Comparison of ENCODE assay signal across 9 mouse cellular contexts in genomic region chr1:70128035-70128434, GRCm38 (mm10).
DNase-seq lines count a peak whose midpoint lies in the region; ATAC-seq and TF ChIP-seq lines count a peak whose summit lies in the region.
"Had no signal": no experiment of that assay in that cellular context is flagged by ENCODE, and none has a peak within 500 bp of the region (broad histone marks: within the 10 kb centered on the region; RNA-seq: fewer than 3 reads in every experiment).

No protein-coding gene starts in this region.

- H3K9me3 ChIP-seq in midbrain, embryonic 14.5 days (ENCODE audit: control insufficient read depth, low read length) = no peaks in the 10 kb centered on the region
- H3K9me3 ChIP-seq in midbrain, embryonic 13.5 days = no peaks in the 10 kb centered on the region
- no peaks in the 10 kb centered on the region for H3K9me3 ChIP-seq in liver, embryonic 14.5 days (ENCODE audit: control insufficient read depth, low read length)
- H3K9me3 ChIP-seq in forebrain, embryonic 16.5 days (ENCODE audit: control insufficient read depth, low read length) = no peaks in the 10 kb centered on the region
- H3K9me3 ChIP-seq: liver, embryonic 15.5 days had no signal

- no peaks in the 10 kb centered on the region for H3K36me3 ChIP-seq in heart, adult 2 months (ENCODE audit: control insufficient read depth, insufficient read depth, low read length)
- no peaks in the 10 kb centered on the region for H3K36me3 ChIP-seq in midbrain, embryonic 14.5 days (ENCODE audit: control insufficient read depth, insufficient read depth, low read length)
- H3K36me3 ChIP-seq in midbrain, embryonic 13.5 days = no peaks in the 10 kb centered on the region
- no peaks in the 10 kb centered on the region for H3K36me3 ChIP-seq in liver, embryonic 14.5 days (replicated peaks; ENCODE audit: control insufficient read depth, insufficient read depth, low read depth)
- no peaks in the 10 kb centered on the region for H3K36me3 ChIP-seq in forebrain, embryonic 16.5 days (ENCODE audit: control insufficient read depth, insufficient read depth)
- H3K36me3 ChIP-seq: liver, embryonic 15.5 days had no signal

- intact Hi-C loops in heart, adult 2 months (cut with DNase I) = no loop called here

- WGBS in heart, adult 2 months = 32% methylated on average over 2 of the region's 2 CpGs
- 69% methylated on average over 2 of the region's 2 CpGs for WGBS in midbrain, embryonic 14.5 days
- 66% methylated on average over 2 of the region's 2 CpGs for WGBS in midbrain, embryonic 13.5 days
- WGBS in liver, embryonic 14.5 days (ENCODE audit: insufficient replicate concordance) = 29% methylated on average over 2 of the region's 2 CpGs
- WGBS in forebrain, embryonic 16.5 days = 53% methylated on average over 2 of the region's 2 CpGs

- no peak for DNase-seq in heart, adult 2 months
- no peak for DNase-seq in heart, adult 8-10 months (ENCODE audit: low spot score)
- DNase-seq in midbrain, embryonic 14.5 days = peak; percentile 59
- DNase-seq in adrenal gland, postnatal 10 days = peak; percentile 44
- DNase-seq in liver, embryonic 14.5 days (ENCODE audit: low read depth in 3 of 3, low spot score in 3 of 3) = no peak

- H3K4me2 ChIP-seq in midbrain, embryonic 14.5 days (ENCODE audit: low read length) = no peak overlapping the region
- H3K4me2 ChIP-seq in midbrain, embryonic 13.5 days (replicated peaks) = no peak overlapping the region
- no peak overlapping the region for H3K4me2 ChIP-seq in liver, embryonic 14.5 days (ENCODE audit: low read depth)
- H3K4me2 ChIP-seq in forebrain, embryonic 16.5 days (ENCODE audit: low read length) = no peak overlapping the region
- H3K4me2 ChIP-seq: liver, embryonic 15.5 days had no signal

- H3K4me1 ChIP-seq in heart, adult 2 months (ENCODE audit: control insufficient read depth, insufficient read depth, low read length) = no peaks in the 10 kb centered on the region
- no peaks in the 10 kb centered on the region for H3K4me1 ChIP-seq in midbrain, embryonic 14.5 days (ENCODE audit: control insufficient read depth, insufficient read depth, low read length)
- H3K4me1 ChIP-seq in midbrain, embryonic 13.5 days (replicated peaks) = no peaks in the 10 kb centered on the region
- no peaks in the 10 kb centered on the region for H3K4me1 ChIP-seq in liver, embryonic 14.5 days (replicated peaks; ENCODE audit: control insufficient read depth in 2 of 2, insufficient read depth in 2 of 2, low read length in 1 of 2)
- H3K4me1 ChIP-seq in forebrain, embryonic 16.5 days (replicated peaks; ENCODE audit: control insufficient read depth, insufficient read depth, low read length) = no peaks in the 10 kb centered on the region
- H3K4me1 ChIP-seq: liver, embryonic 15.5 days had no signal

- no peak for TF ChIP-seq EP300 in heart, adult 2 months (IDR thresholded peaks at IDR 0.05; ENCODE audit: insufficient read depth, low read depth, low read length)
- TF ChIP-seq EP300 in liver, embryonic 14.5 days (IDR thresholded peaks at IDR 0.05; ENCODE audit: low read depth) = no peak

- no peak overlapping the region for H3K27ac ChIP-seq in heart, adult 2 months
- no peak overlapping the region for H3K27ac ChIP-seq in midbrain, embryonic 14.5 days (replicated peaks; ENCODE audit: low read depth, low read length)
- H3K27ac ChIP-seq in midbrain, embryonic 13.5 days = no peak overlapping the region
- no peak overlapping the region for H3K27ac ChIP-seq in liver, embryonic 14.5 days
- no peak overlapping the region for H3K27ac ChIP-seq in forebrain, embryonic 16.5 days (ENCODE audit: low read length)
- H3K27ac ChIP-seq: liver, embryonic 15.5 days had no signal

- TF ChIP-seq CTCF in heart, adult 2 months (IDR thresholded peaks at IDR 0.05) = peak; percentile 62
- peak; percentile 26; the same call in 1 of the 2 replicates for TF ChIP-seq CTCF in liver, embryonic 14.5 days (IDR thresholded peaks at IDR 0.05; ENCODE audit: low read depth)

- H3K4me3 ChIP-seq in heart, adult 2 months = no peak overlapping the region
- H3K4me3 ChIP-seq in midbrain, embryonic 14.5 days (replicated peaks; ENCODE audit: low read depth, low read length) = no peak overlapping the region
- no peak overlapping the region for H3K4me3 ChIP-seq in midbrain, embryonic 13.5 days (replicated peaks)
- no peak overlapping the region for H3K4me3 ChIP-seq in liver, embryonic 14.5 days (ENCODE audit: insufficient read depth in 1 of 2, low read depth in 2 of 2, low read length in 2 of 2)
- H3K4me3 ChIP-seq in forebrain, embryonic 16.5 days (replicated peaks; ENCODE audit: low read length) = no peak overlapping the region
- H3K4me3 ChIP-seq: liver, embryonic 15.5 days had no signal

- no peak for TF ChIP-seq POLR2A in heart, adult 2 months (IDR thresholded peaks at IDR 0.05; ENCODE audit: insufficient read depth, low read depth, low read length)

- H3K79me2 ChIP-seq in heart, adult 2 months (replicated peaks; ENCODE audit: control insufficient read depth, insufficient read depth, low read length) = no peaks in the 10 kb centered on the region

- H3K9ac ChIP-seq in heart, adult 2 months (ENCODE audit: low read depth, low read length) = no peak overlapping the region
- H3K9ac ChIP-seq in midbrain, embryonic 14.5 days (replicated peaks; ENCODE audit: low read length) = no peak overlapping the region
- no peak overlapping the region for H3K9ac ChIP-seq in midbrain, embryonic 13.5 days (replicated peaks)
- H3K9ac ChIP-seq in liver, embryonic 14.5 days (replicated peaks) = no peak overlapping the region
- no peak overlapping the region for H3K9ac ChIP-seq in forebrain, embryonic 16.5 days (replicated peaks; ENCODE audit: low read depth, low read length)
- H3K9ac ChIP-seq: liver, embryonic 15.5 days had no signal

- ATAC-seq in midbrain, embryonic 14.5 days (ENCODE audit: low FRiP score, low TSS enrichment) = no peak
- ATAC-seq in midbrain, embryonic 13.5 days = no peak
- ATAC-seq in liver, embryonic 14.5 days (ENCODE audit: insufficient read depth) = no peak
- no peak for ATAC-seq in activated CD4-positive, CD25-positive, alpha-beta regulatory T cell, adult 4 months
- no peak for ATAC-seq in forebrain, embryonic 16.5 days

- H3K27me3 ChIP-seq in heart, adult 2 months (ENCODE audit: control insufficient read depth, insufficient read depth, low read length) = no peaks in the 10 kb centered on the region
- no peaks in the 10 kb centered on the region for H3K27me3 ChIP-seq in midbrain, embryonic 14.5 days (ENCODE audit: control insufficient read depth, insufficient read depth, low read length)
- no peaks in the 10 kb centered on the region for H3K27me3 ChIP-seq in midbrain, embryonic 13.5 days
- no peaks in the 10 kb centered on the region for H3K27me3 ChIP-seq in liver, embryonic 14.5 days (ENCODE audit: control insufficient read depth, insufficient read depth, low read length)
- H3K27me3 ChIP-seq in forebrain, embryonic 16.5 days (replicated peaks; ENCODE audit: control insufficient read depth, insufficient read depth, low read length) = no peaks in the 10 kb centered on the region
- H3K27me3 ChIP-seq: liver, embryonic 15.5 days had no signal

Comparison
In these comparisons a context has a peak if more than half of its experiments do, and no peak if none do; other contexts are left out.
1. DNase-seq: peak in midbrain, embryonic 14.5 days (single experiment) and adrenal gland, postnatal 10 days (single experiment); none in heart, adult 2 months (0 of 2), heart, adult 8-10 months (single experiment) and liver, embryonic 14.5 days (0 of 3).